8 mouse cellular contexts compared by ENCODE assay signal in the genomic region with DNA sequence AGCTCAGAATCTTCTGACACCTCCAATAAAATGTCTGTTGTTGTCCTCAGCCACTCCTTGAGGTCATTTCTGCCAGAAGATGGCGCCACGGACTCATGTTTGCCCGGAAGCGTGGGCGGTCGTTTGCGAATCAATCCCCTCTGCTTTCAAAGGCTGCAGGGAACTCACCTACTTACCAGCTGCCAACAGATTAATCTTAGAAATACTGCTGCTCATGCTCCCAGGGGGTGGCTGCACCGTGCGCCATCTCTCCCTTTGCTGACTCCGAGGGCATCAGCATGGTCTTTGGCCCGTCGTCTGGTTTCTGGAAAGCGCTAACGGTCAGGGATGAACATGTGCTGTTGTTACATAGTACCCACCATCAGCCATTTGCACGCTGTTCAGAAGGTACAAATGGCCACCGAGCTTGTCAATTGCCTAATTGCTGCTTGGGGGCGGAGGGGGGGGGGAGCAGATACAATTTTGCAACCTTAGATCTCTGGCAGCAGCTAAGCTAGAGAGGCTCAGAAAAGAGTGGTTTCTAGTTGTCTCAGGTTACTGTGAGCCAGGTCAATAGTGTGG. TPM values are rescaled to one million over a fixed set of nuclear protein-coding genes. Genes with fewer than 3 reads are reported as not detected.
DNase-seq lines count a peak whose midpoint lies in the region; ATAC-seq and TF ChIP-seq lines count a peak whose summit lies in the region.

No protein-coding gene starts in this region.

- H3K4me1 ChIP-seq in embryonic facial prominence, embryonic 11.5 days (ENCODE audit: control insufficient read depth, insufficient read depth, low read length), result no peaks in the 10 kb centered on the region; the same call in 1 of the 2 replicates
- no peaks in the 10 kb centered on the region; the same call in 1 of the 2 replicates for H3K4me1 ChIP-seq in heart, adult 2 months (ENCODE audit: control insufficient read depth, insufficient read depth, low read length)
- H3K4me1 ChIP-seq in kidney, adult 2 months (ENCODE audit: control insufficient read depth, insufficient read depth, low read length), result no peaks in the 10 kb centered on the region; the same call in 1 of the 2 replicates
- peaks cover 8% of the 10 kb centered on the region; the same call in 1 of the 2 replicates for H3K4me1 ChIP-seq in limb, embryonic 11.5 days (ENCODE audit: control insufficient read depth, insufficient read depth, low read length)
- peaks cover 4% of the 10 kb centered on the region; the same call in 1 of the 2 replicates for H3K4me1 ChIP-seq in midbrain, embryonic 14.5 days (ENCODE audit: control insufficient read depth, insufficient read depth, low read length)
- H3K4me1 ChIP-seq in spleen, adult 2 months (ENCODE audit: control insufficient read depth, insufficient read depth, insufficient read length), result no peaks in the 10 kb centered on the region; the same call in 1 of the 2 replicates

- TF ChIP-seq POLR2A in heart, adult 2 months (IDR thresholded peaks at IDR 0.05; ENCODE audit: insufficient read depth, low read depth, low read length), result no peak
- TF ChIP-seq POLR2A in kidney, adult 2 months (IDR thresholded peaks at IDR 0.05; ENCODE audit: low read depth, low read length), result no peak
- TF ChIP-seq POLR2A in spleen, adult 2 months (IDR thresholded peaks at IDR 0.05; ENCODE audit: low read depth, low read length), result no peak

- H3K79me2 ChIP-seq in heart, adult 2 months (replicated peaks; ENCODE audit: control insufficient read depth, insufficient read depth, low read length), result no peaks in the 10 kb centered on the region

- ATAC-seq in embryonic facial prominence, embryonic 11.5 days (replicated peaks; ENCODE audit: insufficient number of reproducible peaks, low FRiP score, low TSS enrichment, low read depth), result peak; percentile 63
- ATAC-seq in limb, embryonic 11.5 days (ENCODE audit: insufficient number of reproducible peaks, low FRiP score, low TSS enrichment, low read depth), result peak; percentile 20; the same call in 1 of the 2 replicates
- peak; percentile 68 for ATAC-seq in midbrain, embryonic 14.5 days (ENCODE audit: low FRiP score, low TSS enrichment)

- peak; percentile 77; the same call in 1 of the 2 replicates for TF ChIP-seq EP300 in heart, adult 2 months (IDR thresholded peaks at IDR 0.05; ENCODE audit: insufficient read depth, low read depth, low read length)

- peak overlapping the region; percentile 65 for H3K27ac ChIP-seq in embryonic facial prominence, embryonic 11.5 days (replicated peaks; ENCODE audit: low read depth, low read length)
- H3K27ac ChIP-seq in heart, adult 2 months, result no peak overlapping the region
- no peak overlapping the region for H3K27ac ChIP-seq in kidney, adult 2 months (ENCODE audit: insufficient read depth, low read depth, low read length)
- H3K27ac ChIP-seq in limb, embryonic 11.5 days (replicated peaks; ENCODE audit: low read depth, low read length), result no peak overlapping the region; the same call in 1 of the 2 replicates
- H3K27ac ChIP-seq in midbrain, embryonic 14.5 days (replicated peaks; ENCODE audit: low read depth, low read length), result peak overlapping the region; percentile 78
- H3K27ac ChIP-seq in spleen, adult 2 months (ENCODE audit: insufficient read depth, low read length), result no peak overlapping the region

- peak; percentile 45 for DNase-seq in 3134 (ENCODE audit: extremely low read depth, insufficient read length, low spot score)
- peak; percentile 93 for DNase-seq in adrenal gland, postnatal 14 days
- peak; percentile 94 for DNase-seq in embryonic facial prominence, embryonic 11.5 days (ENCODE audit: low spot score)
- DNase-seq in heart, adult 2 months, result peak; percentile 80 to 88
- DNase-seq in kidney, adult 2 months, result peak; percentile 81
- DNase-seq in limb, embryonic 11.5 days (ENCODE audit: low spot score), result peak; percentile 97
- DNase-seq in midbrain, embryonic 14.5 days, result peak; percentile 96
- DNase-seq in spleen, adult 2 months (ENCODE audit: low read depth in 1 of 2, low spot score in 2 of 2), result peak; percentile 62 to 87

- H3K4me2 ChIP-seq in embryonic facial prominence, embryonic 11.5 days (ENCODE audit: low read depth, low read length), result peak overlapping the region; percentile 68
- H3K4me2 ChIP-seq in limb, embryonic 11.5 days (ENCODE audit: low read depth, severe bottlenecking), result peak overlapping the region; percentile 43
- H3K4me2 ChIP-seq in midbrain, embryonic 14.5 days (ENCODE audit: low read length), result peak overlapping the region; percentile 70

- under 1% methylated on average over 17 of the region's 17 CpGs for WGBS in embryonic facial prominence, embryonic 11.5 days
- WGBS in heart, adult 2 months, result 3% methylated on average over 17 of the region's 17 CpGs
- WGBS in kidney, adult 2 months, result 1% methylated on average over 17 of the region's 17 CpGs
- WGBS in limb, embryonic 11.5 days, result under 1% methylated on average over 17 of the region's 17 CpGs
- 0% methylated on average over 17 of the region's 17 CpGs for WGBS in midbrain, embryonic 14.5 days
- WGBS in spleen, adult 2 months, result 6% methylated on average over 17 of the region's 17 CpGs

- no peaks in the 10 kb centered on the region for H3K27me3 ChIP-seq in embryonic facial prominence, embryonic 11.5 days (ENCODE audit: control insufficient read depth, insufficient read depth, low read length)
- H3K27me3 ChIP-seq in heart, adult 2 months (ENCODE audit: control insufficient read depth, insufficient read depth, low read length), result no peaks in the 10 kb centered on the region; the same call in 1 of the 2 replicates
- no peaks in the 10 kb centered on the region for H3K27me3 ChIP-seq in kidney, adult 2 months (replicated peaks; ENCODE audit: control insufficient read depth, insufficient read depth, low read length)
- no peaks in the 10 kb centered on the region for H3K27me3 ChIP-seq in limb, embryonic 11.5 days (ENCODE audit: control insufficient read depth, insufficient read depth, low read length)
- H3K27me3 ChIP-seq in midbrain, embryonic 14.5 days (ENCODE audit: control insufficient read depth, insufficient read depth, low read length), result no peaks in the 10 kb centered on the region
- no peaks in the 10 kb centered on the region for H3K27me3 ChIP-seq in spleen, adult 2 months (ENCODE audit: control insufficient read depth, insufficient read depth, low read length)

- intact Hi-C loops in heart, adult 2 months (cut with DNase I), result loop anchor here (1.0 to 5.0 kb wide), 2 partner anchors 117 to 325 kb away; no protein-coding TSS in a partner anchor

- peak; percentile 93 for TF ChIP-seq CTCF in heart, adult 2 months (IDR thresholded peaks at IDR 0.05)
- TF ChIP-seq CTCF in kidney, adult 2 months (conservative IDR thresholded peaks at IDR 0.05; ENCODE audit: insufficient read depth, insufficient read length, low read depth, low read length), result peak; percentile 86
- TF ChIP-seq CTCF in spleen, adult 2 months (IDR thresholded peaks at IDR 0.05; ENCODE audit: extremely low read depth, insufficient read depth, insufficient read length, insufficient replicate concordance), result peak; percentile 92

- H3K4me3 ChIP-seq in embryonic facial prominence, embryonic 11.5 days (ENCODE audit: low read depth, low read length), result peak overlapping the region; percentile 33
- peak overlapping the region; percentile 44 for H3K4me3 ChIP-seq in heart, adult 2 months
- peak overlapping the region; percentile 42 for H3K4me3 ChIP-seq in kidney, adult 2 months (ENCODE audit: insufficient read depth, low read depth, low read length)
- peak overlapping the region; percentile 15 for H3K4me3 ChIP-seq in limb, embryonic 11.5 days (ENCODE audit: low read depth, low read length)
- peak overlapping the region; percentile 34 for H3K4me3 ChIP-seq in midbrain, embryonic 14.5 days (replicated peaks; ENCODE audit: low read depth, low read length)
- peak overlapping the region; percentile 41; the same call in 1 of the 2 replicates for H3K4me3 ChIP-seq in spleen, adult 2 months (ENCODE audit: extremely low read depth, insufficient read depth, insufficient read length)

- no peaks in the 10 kb centered on the region for H3K36me3 ChIP-seq in embryonic facial prominence, embryonic 11.5 days (replicated peaks; ENCODE audit: control insufficient read depth, insufficient read depth, low read depth, low read length)
- H3K36me3 ChIP-seq in heart, adult 2 months (ENCODE audit: control insufficient read depth, insufficient read depth, low read length), result no peaks in the 10 kb centered on the region
- H3K36me3 ChIP-seq in kidney, adult 2 months (ENCODE audit: control insufficient read depth, insufficient read depth, low read length), result no peaks in the 10 kb centered on the region
- no peaks in the 10 kb centered on the region for H3K36me3 ChIP-seq in limb, embryonic 11.5 days (ENCODE audit: control insufficient read depth, insufficient read depth, low read length)
- H3K36me3 ChIP-seq in midbrain, embryonic 14.5 days (ENCODE audit: control insufficient read depth, insufficient read depth, low read length), result no peaks in the 10 kb centered on the region
- no peaks in the 10 kb centered on the region for H3K36me3 ChIP-seq in spleen, adult 2 months (ENCODE audit: control insufficient read depth, insufficient read depth, low read length)

- H3K9me3 ChIP-seq in embryonic facial prominence, embryonic 11.5 days (replicated peaks; ENCODE audit: control insufficient read depth, low read length), result no peaks in the 10 kb centered on the region
- no peaks in the 10 kb centered on the region for H3K9me3 ChIP-seq in limb, embryonic 11.5 days (ENCODE audit: control insufficient read depth, low read length)
- H3K9me3 ChIP-seq in midbrain, embryonic 14.5 days (ENCODE audit: control insufficient read depth, low read length), result no peaks in the 10 kb centered on the region

- peak overlapping the region; percentile 64 for H3K9ac ChIP-seq in embryonic facial prominence, embryonic 11.5 days (replicated peaks; ENCODE audit: low read length)
- H3K9ac ChIP-seq in heart, adult 2 months (ENCODE audit: low read depth, low read length), result no peak overlapping the region
- peak overlapping the region; percentile 46 for H3K9ac ChIP-seq in limb, embryonic 11.5 days (ENCODE audit: low read length)
- H3K9ac ChIP-seq in midbrain, embryonic 14.5 days (replicated peaks; ENCODE audit: low read length), result peak overlapping the region; percentile 51; the same call in 1 of the 2 replicates

RNA-seq across cellular contexts. Expression of gene Prtg, which starts 39.8 kb away (rescaled TPM):
- total RNA-seq in adrenal gland, postnatal 14 days (2021), result 0.22 and 0.45 TPM in 2 replicates
- polyA plus RNA-seq in embryonic facial prominence, embryonic 11.5 days (2014; fragmentation: Nextera tagmentation; extraction: Ambion mirVana), result 3.8 and 3.9 TPM in 2 replicates
- under 1 TPM; 0.02 to 0.05 TPM for total RNA-seq in heart, adult 2 months (2021)
- polyA plus RNA-seq in heart, adult 2 months (2012; rRNA removed), result 0.12 and 0.27 TPM in 2 replicates
- 0.06 and 0.15 TPM in 2 replicates for polyA plus RNA-seq in kidney, adult 2 months (2012; rRNA removed)
- 2.7 and 3.2 TPM in 2 replicates for polyA plus RNA-seq in limb, embryonic 11.5 days (2014; fragmentation: Nextera tagmentation; extraction: Ambion mirVana)
- polyA plus RNA-seq in midbrain, embryonic 14.5 days (2014; fragmentation: Nextera tagmentation; extraction: Ambion mirVana), result 0.30 and 0.54 TPM in 2 replicates
- 0.05 and 0.14 TPM in 2 replicates for polyA plus RNA-seq in spleen, adult 2 months (2012; rRNA removed)

Comparison
In these comparisons a context has a peak if more than half of its experiments do, and no peak if none do; other contexts are left out.
1. DNase-seq: peak in every context shown above with its lines; median percentile 97 in limb, embryonic 11.5 days; 96 in midbrain, embryonic 14.5 days; 94 in embryonic facial prominence, embryonic 11.5 days; 93 in adrenal gland, postnatal 14 days; 84 in heart, adult 2 months; 81 in kidney, adult 2 months; 74 in spleen, adult 2 months; 45 in 3134.
2. H3K27ac ChIP-seq: peak in embryonic facial prominence, embryonic 11.5 days (single experiment) and midbrain, embryonic 14.5 days (single experiment); none in heart, adult 2 months (single experiment), kidney, adult 2 months (single experiment), limb, embryonic 11.5 days (single experiment) and spleen, adult 2 months (single experiment).
3. Peak in every context shown above with its lines, with median percentiles within 50 percentile points of each other: ATAC-seq, H3K4me2 ChIP-seq, H3K4me3 ChIP-seq and CTCF ChIP-seq.